Mouse (Mus musculus) heart, postnatal 14 days (tissue): ENCODE measurements around the gene Stac. TPM values are rescaled to one million over a fixed set of nuclear protein-coding genes. Genes with fewer than 3 reads are reported as not detected.
A peak's percentile ranks its signal among the peaks of the same experiment; 100 is the strongest.

Source experiments
- DNase-seq, 2 experiments: peaks; one replicate each; pipeline ENCODE4 v3.0.0; 2021 to 2022
- intact Hi-C: fragments of 180-260 bp; cut with DNase I; formaldehyde crosslinking; loops from one replicate; pipeline ENCODE4 v1.15.1; 2025
- long read RNA-seq, 2 experiments: library from polyadenylated mRNA; stranded (forward); transcript quantifications; one replicate each; pipeline ENCODE4 v2.0.0; 2021
- total RNA-seq, 2 experiments: library from RNA; stranded (reverse); gene quantifications; 2 replicates each; pipeline ENCODE4 v1.2.3; 2021

Stac gene
- under 1 TPM; 0.49 to 0.55 TPM for total RNA-seq
- long read RNA-seq, experiment 1, partial matches to known transcripts: 0 of 3 reads
- long read RNA-seq, experiment 1, other reads (novel, unspliced or antisense): 2 of 3 reads
- long read RNA-seq, experiment 2: 0 reads

GRCm38 (mm10) chr9:111689680-111690483 lies at the start of gene Stac:
TSS of gene Stac (minus strand) at chr9:111690348.
- DNase-seq: peak; percentile 6 to 16
- intact Hi-C loops: no loop called here

GRCm38 (mm10) chr9:111739431-111740245 lies 49.5 kb upstream of the Stac start:
- no peak for DNase-seq
- intact Hi-C loops: no loop called here

GRCm38 (mm10) chr9:111739026-111739425 lies 48.9 kb upstream of the Stac start:
- intact Hi-C loops: no loop called here
- no peak for DNase-seq

GRCm38 (mm10) chr9:111737796-111738195 lies 47.6 kb upstream of the Stac start:
- DNase-seq: no peak
- intact Hi-C loops: no loop called here

- intact Hi-C loops: no loop called here
- DNase-seq: no peak
Observed at GRCm38 (mm10) chr9:111735931-111736330, 45.8 kb upstream of the Stac start.

- DNase-seq: no peak
- intact Hi-C loops: no loop called here
Observed at GRCm38 (mm10) chr9:111731939-111732670, 42.0 kb upstream of the Stac start.

GRCm38 (mm10) chr9:111724981-111725593 lies 34.9 kb upstream of the Stac start:
- no peak for DNase-seq
- intact Hi-C loops: no loop called here

GRCm38 (mm10) chr9:111714457-111714856 lies 24.3 kb upstream of the Stac start:
- DNase-seq: no peak
- intact Hi-C loops: no loop called here

- DNase-seq: no peak
- intact Hi-C loops: no loop called here
Observed at GRCm38 (mm10) chr9:111700101-111700500, 10.0 kb upstream of the Stac start.

GRCm38 (mm10) chr9:111690484-111690855 lies 322 bp upstream of the Stac start:
- intact Hi-C loops: no loop called here
- DNase-seq: no peak

- no peak for DNase-seq
- intact Hi-C loops: no loop called here
Observed at GRCm38 (mm10) chr9:111689146-111689545, 1.0 kb downstream of the Stac start.

- no peak for DNase-seq
- intact Hi-C loops: no loop called here
Observed at GRCm38 (mm10) chr9:111684170-111684569, 6.0 kb downstream of the Stac start.

GRCm38 (mm10) chr9:111679516-111679915 lies 10.6 kb downstream of the Stac start:
- intact Hi-C loops: no loop called here
- DNase-seq: no peak

GRCm38 (mm10) chr9:111669816-111670215 lies 20.3 kb downstream of the Stac start:
- intact Hi-C loops: no loop called here

GRCm38 (mm10) chr9:111655066-111655465 lies 35.1 kb downstream of the Stac start:
- intact Hi-C loops: no loop called here
- DNase-seq: no peak

More at GRCm38 (mm10) chr9:111669816-111670215, 20.3 kb downstream of the Stac start:
- no peak for DNase-seq

- intact Hi-C loops: no loop called here
- no peak for DNase-seq
Observed at GRCm38 (mm10) chr9:111644228-111644627, 45.9 kb downstream of the Stac start.

GRCm38 (mm10) chr9:111643369-111643768 lies 46.8 kb downstream of the Stac start:
- DNase-seq: no peak
- intact Hi-C loops: no loop called here

- intact Hi-C loops: no loop called here
- DNase-seq: no peak
Observed at GRCm38 (mm10) chr9:111637641-111638040, 52.5 kb downstream of the Stac start.

GRCm38 (mm10) chr9:111632833-111633232 lies 57.3 kb downstream of the Stac start:
- no peak for DNase-seq
- intact Hi-C loops: no loop called here

- intact Hi-C loops: no loop called here
Observed at GRCm38 (mm10) chr9:111621191-111621590, 69.0 kb downstream of the Stac start.

More at GRCm38 (mm10) chr9:111621191-111621590, 69.0 kb downstream of the Stac start:
- DNase-seq: no peak
